Mouse (Mus musculus): ENCODE results near the gene Jagn1. TPM values are rescaled to one million over a fixed set of nuclear protein-coding genes. Genes with fewer than 3 reads are reported as not detected.

The Jagn1 gene
- polyA plus RNA-seq, 1 experiment from 2014 or later = 89.7 TPM

DNA sequence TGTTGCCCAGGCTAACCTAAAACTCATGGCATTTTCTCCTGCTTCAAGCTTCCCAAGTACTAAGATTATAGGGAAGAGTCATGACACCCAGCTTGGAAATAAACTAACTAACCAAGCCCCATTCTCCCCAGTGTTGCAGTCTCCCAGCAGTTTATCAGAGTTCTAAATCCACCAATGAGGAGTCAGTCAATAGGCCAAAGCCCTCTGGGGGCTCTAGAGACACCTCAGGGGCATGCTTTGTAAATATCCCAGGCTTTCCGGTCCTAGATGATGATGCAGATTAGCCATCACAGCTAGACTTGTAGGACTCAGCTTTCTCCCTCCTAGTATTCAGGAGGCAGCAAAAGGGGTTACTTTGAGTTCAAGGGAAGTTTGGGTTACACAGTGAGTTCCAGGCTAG, 32.4 kb upstream of the Jagn1 start:
- Histone ChIP-seq H3K4me1 (ENCODE audit: control insufficient read depth, insufficient read depth, low read length) (0 out of 2 replicates have a peak, but pooled peaks cover 3% of the 10 kb centered on the region), H3K9ac (ENCODE audit: low read depth, low read length) (no peak overlapping the region), H3K27ac (ENCODE audit: low read length) (no peak overlapping the region), H3K27me3 (replicated peaks; ENCODE audit: control insufficient read depth, insufficient read depth, low read length) (no peaks in the 10 kb centered on the region), H3K4me3 (ENCODE audit: low read length) (no peak overlapping the region), H3K36me3 (ENCODE audit: control insufficient read depth, insufficient read depth, low read length) (no peaks in the 10 kb centered on the region), H3K4me2 (ENCODE audit: low read depth, low read length) (no peak overlapping the region), H3K9me3 (ENCODE audit: control insufficient read depth, low read length) (no peaks in the 10 kb centered on the region)
- WGBS = 61% methylated on average over 1 of the region's 1 CpGs
- no peak for ATAC-seq

DNA sequence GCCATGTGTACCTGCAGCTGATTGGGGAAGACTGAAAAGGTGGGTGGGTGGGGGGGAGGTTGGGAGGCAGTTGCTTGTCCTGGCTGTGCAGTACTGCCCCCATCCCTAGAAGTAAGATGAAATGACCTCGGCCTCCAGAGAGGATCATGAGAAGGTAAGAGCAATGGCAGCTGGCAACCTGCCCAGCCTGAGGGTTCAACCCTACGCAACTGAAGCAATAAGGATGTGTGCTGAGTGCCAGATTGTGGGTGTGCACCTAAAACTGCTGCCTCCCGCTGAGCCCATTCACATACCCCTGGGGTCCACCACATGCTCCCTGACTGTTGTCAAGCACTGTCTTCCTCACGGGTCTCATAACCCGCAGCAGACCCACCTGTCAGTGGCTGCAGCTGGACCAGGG, 26.0 kb upstream of the Jagn1 start:
- WGBS = 79% methylated on average over 5 of the region's 5 CpGs
- Histone ChIP-seq H3K4me2 (ENCODE audit: low read depth, low read length) (no peak overlapping the region), H3K9me3 (ENCODE audit: control insufficient read depth, low read length) (no peaks in the 10 kb centered on the region), H3K27ac (ENCODE audit: low read length) (no peak overlapping the region), H3K4me3 (ENCODE audit: low read length) (no peak overlapping the region), H3K27me3 (replicated peaks; ENCODE audit: control insufficient read depth, insufficient read depth, low read length) (no peaks in the 10 kb centered on the region), H3K4me1 (ENCODE audit: control insufficient read depth, insufficient read depth, low read length) (peaks cover 10% of the 10 kb centered on the region), H3K36me3 (ENCODE audit: control insufficient read depth, insufficient read depth, low read length) (0 out of 2 replicates have a peak, but pooled peaks cover 3% of the 10 kb centered on the region), H3K9ac (ENCODE audit: low read depth, low read length) (no peak overlapping the region)
- ATAC-seq = no peak

DNA sequence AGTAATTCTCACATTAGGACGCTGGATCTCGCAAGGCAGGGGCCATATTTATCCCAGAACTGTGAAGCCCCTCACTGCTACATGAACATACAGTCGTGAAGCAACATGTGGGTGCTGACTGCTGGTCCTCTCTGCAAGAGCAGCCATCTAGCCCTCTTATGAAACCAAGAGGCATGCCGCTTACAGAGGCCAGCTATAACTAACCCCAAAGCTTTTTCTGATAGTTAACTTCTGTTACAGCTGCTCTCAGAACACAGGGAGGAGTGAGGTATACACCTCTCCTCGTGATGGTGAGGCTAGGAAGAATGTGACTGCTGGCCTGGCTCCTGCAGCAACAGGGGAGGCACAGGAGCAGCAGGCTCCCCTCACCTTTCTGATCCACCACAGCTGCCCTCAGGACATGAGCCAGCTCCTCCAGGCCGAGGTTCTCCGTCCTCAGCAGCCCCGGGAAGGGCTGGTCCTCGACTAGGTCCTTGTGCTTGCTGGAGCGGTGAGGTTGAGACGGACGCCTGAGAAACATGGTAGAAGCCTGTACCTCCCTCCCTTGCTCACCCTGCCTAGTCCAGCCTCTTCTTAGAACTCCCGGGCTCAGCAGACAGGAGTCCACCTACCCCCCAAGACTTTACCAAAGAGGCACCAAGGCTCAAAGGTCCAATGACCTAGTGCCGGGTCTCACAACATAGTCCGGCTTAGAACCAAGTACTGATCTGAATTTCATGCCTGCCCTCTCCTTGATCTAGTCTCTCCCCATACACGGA, 23.7 kb upstream of the Jagn1 start:
- WGBS = 7% methylated on average over 16 of the region's 16 CpGs
- ATAC-seq = peak; percentile 67
- H3K4me1 ChIP-seq (ENCODE audit: control insufficient read depth, insufficient read depth, low read length) = peaks cover 10% of the 10 kb centered on the region
- 0 out of 2 replicates have a peak, but pooled peaks cover 3% of the 10 kb centered on the region for H3K36me3 ChIP-seq (ENCODE audit: control insufficient read depth, insufficient read depth, low read length)
- H3K27me3 ChIP-seq (replicated peaks; ENCODE audit: control insufficient read depth, insufficient read depth, low read length) = no peaks in the 10 kb centered on the region
- peak overlapping the region; percentile 39 for H3K27ac ChIP-seq (ENCODE audit: low read length)
- peak overlapping the region; percentile 78 for H3K9ac ChIP-seq (ENCODE audit: low read depth, low read length)
- no peaks in the 10 kb centered on the region for H3K9me3 ChIP-seq (ENCODE audit: control insufficient read depth, low read length)
- peak overlapping the region; percentile 72 for H3K4me3 ChIP-seq (ENCODE audit: low read length)
- peak overlapping the region; percentile 98 for H3K4me2 ChIP-seq (ENCODE audit: low read depth, low read length)

DNA sequence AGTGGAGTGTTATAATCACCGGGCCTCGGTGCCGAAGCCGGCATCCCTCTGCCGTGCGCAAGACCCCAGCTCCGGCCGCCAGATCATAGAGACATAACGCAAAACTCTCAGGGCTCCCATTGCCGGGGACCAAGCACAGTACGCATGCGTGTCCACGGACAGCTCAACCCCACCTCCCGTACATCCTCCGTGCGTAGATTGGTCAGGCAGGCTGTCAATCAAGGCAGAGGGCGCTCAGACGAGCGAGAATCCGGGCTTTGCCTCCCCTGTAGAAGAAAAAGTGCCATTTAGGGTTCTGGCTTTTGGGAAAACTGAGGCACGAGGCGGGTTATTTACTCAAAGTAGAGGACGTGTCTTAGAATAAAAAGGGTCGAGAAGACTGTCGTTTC, 23.2 kb upstream of the Jagn1 start, which contains the start of gene Rpusd3:
Rpusd3 (minus strand) TSS at position 142 of the 389 bp plus-strand sequence.
- Histone ChIP-seq H3K9me3 (ENCODE audit: control insufficient read depth, low read length) (no peaks in the 10 kb centered on the region), H3K4me2 (ENCODE audit: low read depth, low read length) (peak within 1 kb of the TSS; percentile 98), H3K27me3 (replicated peaks; ENCODE audit: control insufficient read depth, insufficient read depth, low read length) (no peaks in the 10 kb centered on the region), H3K4me3 (ENCODE audit: low read length) (peak within 1 kb of the TSS; percentile 72), H3K36me3 (ENCODE audit: control insufficient read depth, insufficient read depth, low read length) (0 out of 2 replicates have a peak, but pooled peaks cover 3% of the 10 kb centered on the region), H3K27ac (ENCODE audit: low read length) (peak within 1 kb of the TSS; percentile 39), H3K4me1 (ENCODE audit: control insufficient read depth, insufficient read depth, low read length) (peaks cover 10% of the 10 kb centered on the region), H3K9ac (ENCODE audit: low read depth, low read length) (peak within 1 kb of the TSS; percentile 78)
- ATAC-seq = peak; percentile 99
- under 1% methylated on average over 25 of the region's 25 CpGs for WGBS

DNA sequence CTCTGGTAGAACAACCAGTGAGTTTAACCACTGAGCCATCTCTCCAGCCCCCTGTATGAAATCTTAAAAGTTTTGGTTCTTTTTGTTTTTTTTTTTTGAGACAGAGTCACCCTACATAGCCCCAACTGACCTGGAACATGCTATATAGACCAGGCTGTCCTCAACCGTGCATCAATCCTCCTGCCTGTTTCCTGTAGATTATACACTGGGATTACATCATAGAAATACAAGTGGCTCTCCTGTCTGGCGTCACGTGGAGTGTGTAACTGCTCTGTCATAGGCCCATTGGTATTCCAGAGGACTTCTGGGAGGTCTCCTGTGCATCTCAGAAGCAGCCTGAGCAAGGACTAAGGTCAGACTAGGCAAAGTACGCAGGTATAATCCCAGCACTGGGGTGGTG, 19.4 kb upstream of the Jagn1 start:
- no peak overlapping the region for H3K4me3 ChIP-seq (ENCODE audit: low read length)
- no peak overlapping the region for H3K4me2 ChIP-seq (ENCODE audit: low read depth, low read length)
- peaks cover 7% of the 10 kb centered on the region for H3K4me1 ChIP-seq (ENCODE audit: control insufficient read depth, insufficient read depth, low read length)
- 75% methylated on average over 4 of the region's 4 CpGs for WGBS
- peaks cover 5% of the 10 kb centered on the region; the same call in 1 of the 2 replicates for H3K9me3 ChIP-seq (ENCODE audit: control insufficient read depth, low read length)
- H3K27me3 ChIP-seq (replicated peaks; ENCODE audit: control insufficient read depth, insufficient read depth, low read length) = no peaks in the 10 kb centered on the region
- H3K9ac ChIP-seq (ENCODE audit: low read depth, low read length) = no peak overlapping the region
- 0 out of 2 replicates have a peak, but pooled peaks cover 5% of the 10 kb centered on the region for H3K36me3 ChIP-seq (ENCODE audit: control insufficient read depth, insufficient read depth, low read length)
- no peak overlapping the region for H3K27ac ChIP-seq (ENCODE audit: low read length)
- ATAC-seq = no peak

DNA sequence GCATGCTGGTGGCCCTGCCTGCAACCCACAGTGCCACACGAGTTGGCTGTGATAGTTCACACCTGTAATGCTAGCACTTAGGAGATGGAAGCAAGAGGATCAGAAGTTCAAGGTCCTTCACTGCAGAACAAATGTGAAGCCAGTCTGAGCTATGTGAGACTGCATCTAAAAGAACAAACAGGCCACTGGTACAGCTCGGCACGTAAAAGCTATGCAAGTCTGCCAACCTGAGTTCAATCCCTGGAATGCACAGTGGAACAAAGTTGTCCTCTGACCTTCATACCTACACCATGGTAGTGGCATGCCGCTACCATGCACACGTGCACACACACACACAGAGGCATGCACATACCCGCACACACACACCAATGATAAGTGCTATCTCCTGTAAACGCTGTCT, 18.2 kb upstream of the Jagn1 start:
- no peak overlapping the region for H3K9ac ChIP-seq (ENCODE audit: low read depth, low read length)
- H3K27ac ChIP-seq (ENCODE audit: low read length) = no peak overlapping the region
- H3K9me3 ChIP-seq (ENCODE audit: control insufficient read depth, low read length) = peaks cover 5% of the 10 kb centered on the region; the same call in 1 of the 2 replicates
- no peak overlapping the region for H3K4me2 ChIP-seq (ENCODE audit: low read depth, low read length)
- H3K36me3 ChIP-seq (ENCODE audit: control insufficient read depth, insufficient read depth, low read length) = 0 out of 2 replicates have a peak, but pooled peaks cover 5% of the 10 kb centered on the region
- WGBS = 75% methylated on average over 7 of the region's 7 CpGs
- no peak overlapping the region for H3K4me3 ChIP-seq (ENCODE audit: low read length)
- H3K4me1 ChIP-seq (ENCODE audit: control insufficient read depth, insufficient read depth, low read length) = no peaks in the 10 kb centered on the region
- no peaks in the 10 kb centered on the region for H3K27me3 ChIP-seq (replicated peaks; ENCODE audit: control insufficient read depth, insufficient read depth, low read length)
- ATAC-seq = no peak

DNA sequence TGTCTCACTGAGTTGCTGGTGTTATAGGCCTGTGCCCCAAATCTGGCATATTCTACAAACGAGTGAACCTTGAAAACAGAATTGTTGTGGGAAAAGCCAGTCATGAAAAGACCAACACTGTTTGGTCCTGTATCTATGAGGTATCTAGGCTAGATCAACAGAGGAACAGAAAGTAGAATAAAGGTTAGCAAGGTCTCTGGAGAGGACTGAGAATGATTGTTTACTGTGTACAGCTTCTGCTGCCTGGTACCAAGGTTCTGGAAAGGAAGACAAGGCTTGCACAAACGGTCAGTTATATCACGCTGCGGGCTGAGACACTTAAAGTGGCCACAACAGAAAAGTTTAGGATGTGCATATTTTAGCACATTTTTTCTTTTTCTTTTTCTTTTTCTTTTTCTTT, 15.7 kb upstream of the Jagn1 start:
- Histone ChIP-seq H3K4me3 (ENCODE audit: low read length) (no peak overlapping the region), H3K4me1 (ENCODE audit: control insufficient read depth, insufficient read depth, low read length) (no peaks in the 10 kb centered on the region), H3K4me2 (ENCODE audit: low read depth, low read length) (no peak overlapping the region), H3K36me3 (ENCODE audit: control insufficient read depth, insufficient read depth, low read length) (0 out of 2 replicates have a peak, but pooled peaks cover 5% of the 10 kb centered on the region), H3K9me3 (ENCODE audit: control insufficient read depth, low read length) (peaks cover 5% of the 10 kb centered on the region; the same call in 1 of the 2 replicates), H3K27me3 (replicated peaks; ENCODE audit: control insufficient read depth, insufficient read depth, low read length) (no peaks in the 10 kb centered on the region), H3K27ac (ENCODE audit: low read length) (no peak overlapping the region), H3K9ac (ENCODE audit: low read depth, low read length) (no peak overlapping the region)
- no peak for ATAC-seq
- 91% methylated on average over 4 of the region's 4 CpGs for WGBS

DNA sequence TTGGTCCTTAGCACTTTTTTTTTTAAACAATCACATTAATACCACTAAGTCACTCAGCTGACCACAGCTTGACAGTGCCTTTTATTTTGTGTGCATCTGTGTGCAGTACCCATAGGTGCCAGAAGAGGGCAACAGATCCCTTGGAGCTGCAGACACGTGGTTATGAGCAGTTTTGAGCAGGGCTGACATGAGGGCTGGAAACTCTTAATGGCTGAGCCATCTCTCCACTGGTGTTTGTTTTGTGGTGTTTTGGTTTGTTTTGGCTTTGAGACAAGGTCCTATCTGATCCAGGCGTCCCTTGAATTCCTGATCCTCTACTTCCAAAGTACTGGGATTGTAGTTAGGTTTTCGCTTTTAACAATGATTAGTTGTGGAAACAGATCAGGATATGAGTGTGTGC, 15.0 kb upstream of the Jagn1 start:
- Histone ChIP-seq H3K4me3 (ENCODE audit: low read length) (no peak overlapping the region), H3K27me3 (replicated peaks; ENCODE audit: control insufficient read depth, insufficient read depth, low read length) (no peaks in the 10 kb centered on the region), H3K27ac (ENCODE audit: low read length) (no peak overlapping the region), H3K36me3 (ENCODE audit: control insufficient read depth, insufficient read depth, low read length) (0 out of 2 replicates have a peak, but pooled peaks cover 5% of the 10 kb centered on the region), H3K4me1 (ENCODE audit: control insufficient read depth, insufficient read depth, low read length) (no peaks in the 10 kb centered on the region), H3K9me3 (ENCODE audit: control insufficient read depth, low read length) (peaks cover 5% of the 10 kb centered on the region; the same call in 1 of the 2 replicates), H3K4me2 (ENCODE audit: low read depth, low read length) (no peak overlapping the region), H3K9ac (ENCODE audit: low read depth, low read length) (no peak overlapping the region)
- WGBS = 59% methylated on average over 3 of the region's 3 CpGs
- ATAC-seq = no peak

DNA sequence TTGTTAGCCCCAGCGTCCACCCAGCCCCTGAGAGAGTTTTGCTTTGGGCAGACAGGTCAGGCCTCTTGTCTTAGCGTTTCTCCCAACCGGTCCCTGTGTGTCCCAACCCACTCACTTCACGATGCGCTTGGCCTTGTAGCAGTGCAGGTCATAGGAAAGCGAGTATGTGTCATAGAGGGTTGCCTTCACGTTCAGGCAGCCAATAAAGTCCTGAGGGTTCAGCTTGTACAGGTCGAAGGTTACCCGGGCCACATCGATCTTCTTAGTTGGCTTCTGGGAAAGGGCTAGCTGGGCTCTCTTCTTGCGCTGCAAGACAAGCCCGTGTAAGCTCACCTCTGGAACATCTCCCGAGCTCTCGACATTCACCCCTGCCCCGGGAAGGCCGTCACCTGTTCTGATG, 14.4 kb upstream of the Jagn1 start:
- no peak overlapping the region for H3K4me2 ChIP-seq (ENCODE audit: low read depth, low read length)
- no peak overlapping the region for H3K4me3 ChIP-seq (ENCODE audit: low read length)
- ATAC-seq = no peak
- H3K4me1 ChIP-seq (ENCODE audit: control insufficient read depth, insufficient read depth, low read length) = no peaks in the 10 kb centered on the region
- H3K27ac ChIP-seq (ENCODE audit: low read length) = no peak overlapping the region
- 89% methylated on average over 16 of the region's 16 CpGs for WGBS
- 0 out of 2 replicates have a peak, but pooled peaks cover 5% of the 10 kb centered on the region for H3K36me3 ChIP-seq (ENCODE audit: control insufficient read depth, insufficient read depth, low read length)
- peaks cover 5% of the 10 kb centered on the region; the same call in 1 of the 2 replicates for H3K9me3 ChIP-seq (ENCODE audit: control insufficient read depth, low read length)
- no peak overlapping the region for H3K9ac ChIP-seq (ENCODE audit: low read depth, low read length)
- H3K27me3 ChIP-seq (replicated peaks; ENCODE audit: control insufficient read depth, insufficient read depth, low read length) = no peaks in the 10 kb centered on the region

Measured in intestine, embryonic 16.5 days (tissue).